Mouse (Mus musculus) left cerebral cortex, postnatal 14 days (tissue): ENCODE measurements at regions not wholly inside any gene's neighbourhood (a gene's known extent, or its start where the extent isn't known, plus 50 kb on each side); places are given as distances from the start of the nearest gene placed in this dataset.

Source experiments
- DNase-seq, 2 experiments: peaks; one replicate each; pipeline ENCODE4 v3.0.0; 2021 to 2022; ENCODE audit warnings: low spot score in 2 of 2, mixed read lengths in 1 of 2
- intact Hi-C: fragments of 180-260 bp; cut with DNase I; formaldehyde crosslinking; loops from one replicate; pipeline ENCODE4 v1.15.1; 2025

GRCm38 (mm10) chrX:61580186-61580585 is 129.1 kb upstream of the Ldoc1 start:
- intact Hi-C loops = no loop called here
- peak in 1 of 2 experiments; percentile 11 for DNase-seq
